Mouse (Mus musculus) liver, embryonic 12.5 days (tissue): ENCODE data around the gene Hadhb. TPM values are rescaled to one million over a fixed set of nuclear protein-coding genes. Genes with fewer than 3 reads are reported as not detected.

Source experiments
- ATAC-seq: fragments of 200-750 bp; cut with Nextera tagmentation; 2 replicates; pipeline ENCODE4 v1.8.0; 2017; ENCODE audit warnings: moderate number of reproducible peaks, mild to moderate bottlenecking, moderate library complexity
- H3K27ac ChIP-seq: fragments of 300-500 bp; sonication (generic); 2 replicates; pipeline ENCODE4 v1.5.1; 2016; ENCODE audit warnings: mild to moderate bottlenecking
- H3K27me3 ChIP-seq: fragments of 300-500 bp; sonication (generic); replicated peaks from 2 replicates; pipeline ENCODE4 v1.6.1; 2016; ENCODE audit warnings: mild to moderate bottlenecking, moderate library complexity
- H3K36me3 ChIP-seq: fragments of 300-500 bp; sonication (generic); 2 replicates; pipeline ENCODE4 v1.6.1; 2016; ENCODE audit warnings: mild to moderate bottlenecking, moderate library complexity
- H3K4me1 ChIP-seq: fragments of 300-500 bp; sonication (generic); 2 replicates; pipeline ENCODE4 v1.6.1; 2016
- H3K4me2 ChIP-seq: fragments of 300-500 bp; sonication (generic); 2 replicates; pipeline ENCODE4 v1.6.1; 2016; ENCODE audit warnings: mild to moderate bottlenecking, moderate library complexity
- H3K4me3 ChIP-seq: fragments of 300-500 bp; sonication (generic); 2 replicates; pipeline ENCODE4 v1.5.1; 2016; ENCODE audit warnings: mild to moderate bottlenecking, moderate library complexity
- H3K9ac ChIP-seq: fragments of 300-500 bp; sonication (generic); 2 replicates; pipeline ENCODE4 v1.6.1; 2016; ENCODE audit warnings: mild to moderate bottlenecking, moderate library complexity
- H3K9me3 ChIP-seq: fragments of 300-500 bp; sonication (generic); replicated peaks from 2 replicates; pipeline ENCODE4 v1.6.1; 2016; ENCODE audit warnings: mild to moderate bottlenecking, moderate library complexity
- WGBS: fragments of 180-500 bp; shearing (Covaris S2); methylation state at CpG from one replicate; pipeline ENCODE4 v1.1.7; 2016; ENCODE audit not compliant: insufficient replicate concordance; 5-methylcytosine and 5-hydroxymethylcytosine counted together
- polyA plus RNA-seq: library from polyadenylated mRNA; unstranded; fragments of >200 nt; fragmentation: Nextera tagmentation; extraction: Ambion mirVana; gene quantifications from 2 replicates; pipeline ENCODE4 v1.2.1, GENCODE M21; 2016

Hadhb gene
- 113 and 116 TPM in 2 replicates for polyA plus RNA-seq

GRCm38 (mm10) chr5:30154474-30155394, at the start of gene Hadhb, which contains the start of gene Hadha:
TSS of gene Hadhb (plus strand) at chr5:30155248.
TSS of gene Hadha (minus strand) at chr5:30155162.
- WGBS: under 1% methylated on average over 53 of the region's 53 CpGs
- no peaks in the 10 kb centered on the region for H3K9me3 ChIP-seq
- H3K27ac ChIP-seq: peak within 1 kb of the TSS; percentile 93
- H3K9ac ChIP-seq: peak within 1 kb of the TSS; percentile 96
- peak within 1 kb of the TSS; percentile 79 for H3K4me2 ChIP-seq
- no peaks in the 10 kb centered on the region for H3K27me3 ChIP-seq
- H3K36me3 ChIP-seq: peaks cover 5% of the 10 kb centered on the region; the same call in 1 of the 2 replicates
- H3K4me1 ChIP-seq: peaks cover 42% of the 10 kb centered on the region
- peak within 1 kb of the TSS; percentile 98 for H3K4me3 ChIP-seq
- ATAC-seq: peak; percentile 89

GRCm38 (mm10) chr5:30105668-30106300, 49.3 kb upstream of the Hadhb start, which contains the start of gene 3110082J24Rik:
TSS of gene 3110082J24Rik (minus strand) at chr5:30106086.
- Histone ChIP-seq H3K27me3 (peaks cover 84% of the 10 kb centered on the region), H3K9ac (0 out of 2 replicates have a peak within 1 kb of the TSS, but pooled peaks have one; percentile 12), H3K9me3 (0 out of 2 replicates have a peak, but pooled peaks cover 7% of the 10 kb centered on the region), H3K36me3 (no peaks in the 10 kb centered on the region), H3K4me3 (peak within 1 kb of the TSS; percentile 44), H3K4me1 (peaks cover 18% of the 10 kb centered on the region), H3K4me2 (peak within 1 kb of the TSS; percentile 67), H3K27ac (no peak within 1 kb of the TSS)
- WGBS: 4% methylated on average over 29 of the region's 29 CpGs
- no peak for ATAC-seq

- H3K4me3 ChIP-seq: no peak overlapping the region
- no peak overlapping the region for H3K4me2 ChIP-seq
- H3K9me3 ChIP-seq: no peaks in the 10 kb centered on the region
- H3K27me3 ChIP-seq: peaks cover 94% of the 10 kb centered on the region
- H3K4me1 ChIP-seq: peaks cover 27% of the 10 kb centered on the region
- 25% methylated on average over 2 of the region's 2 CpGs for WGBS
- H3K36me3 ChIP-seq: no peaks in the 10 kb centered on the region
- no peak overlapping the region for H3K9ac ChIP-seq
- H3K27ac ChIP-seq: no peak overlapping the region
- ATAC-seq: no peak
Observed at GRCm38 (mm10) chr5:30106756-30107155, 48.3 kb upstream of the Hadhb start.

- peaks cover 98% of the 10 kb centered on the region for H3K27me3 ChIP-seq
- no peak overlapping the region for H3K9ac ChIP-seq
- no peak for ATAC-seq
- 28% methylated on average over 7 of the region's 7 CpGs for WGBS
- no peaks in the 10 kb centered on the region for H3K36me3 ChIP-seq
- no peak overlapping the region for H3K4me2 ChIP-seq
- H3K27ac ChIP-seq: no peak overlapping the region
- H3K4me1 ChIP-seq: peaks cover 27% of the 10 kb centered on the region
- H3K4me3 ChIP-seq: no peak overlapping the region
- no peaks in the 10 kb centered on the region for H3K9me3 ChIP-seq
Observed at GRCm38 (mm10) chr5:30107186-30107585, 47.9 kb upstream of the Hadhb start.

- no peaks in the 10 kb centered on the region for H3K9me3 ChIP-seq
- no peaks in the 10 kb centered on the region for H3K36me3 ChIP-seq
- ATAC-seq: no peak
- H3K9ac ChIP-seq: no peak overlapping the region
- no peak overlapping the region for H3K27ac ChIP-seq
- peaks cover 98% of the 10 kb centered on the region for H3K27me3 ChIP-seq
- no peak overlapping the region for H3K4me2 ChIP-seq
- H3K4me1 ChIP-seq: peaks cover 27% of the 10 kb centered on the region
- WGBS: 22% methylated on average over 5 of the region's 5 CpGs
- no peak overlapping the region for H3K4me3 ChIP-seq
Observed at GRCm38 (mm10) chr5:30107611-30108041, 47.4 kb upstream of the Hadhb start.

- Histone ChIP-seq H3K27ac (no peak overlapping the region), H3K27me3 (peaks cover 98% of the 10 kb centered on the region), H3K4me2 (no peak overlapping the region), H3K4me3 (no peak overlapping the region), H3K9ac (no peak overlapping the region), H3K4me1 (peaks cover 27% of the 10 kb centered on the region), H3K9me3 (no peaks in the 10 kb centered on the region), H3K36me3 (no peaks in the 10 kb centered on the region)
- no peak for ATAC-seq
- 57% methylated on average over 6 of the region's 6 CpGs for WGBS
Observed at GRCm38 (mm10) chr5:30108233-30108632, 46.8 kb upstream of the Hadhb start.

- H3K4me2 ChIP-seq: no peak overlapping the region
- H3K9ac ChIP-seq: no peak overlapping the region
- H3K27ac ChIP-seq: no peak overlapping the region
- no peak overlapping the region for H3K4me3 ChIP-seq
- no peaks in the 10 kb centered on the region for H3K36me3 ChIP-seq
- H3K27me3 ChIP-seq: peaks cover 98% of the 10 kb centered on the region
- 58% methylated on average over 2 of the region's 2 CpGs for WGBS
- H3K4me1 ChIP-seq: peaks cover 38% of the 10 kb centered on the region
- no peak for ATAC-seq
- no peaks in the 10 kb centered on the region for H3K9me3 ChIP-seq
Observed at GRCm38 (mm10) chr5:30109899-30110298, 45.1 kb upstream of the Hadhb start.

- peak overlapping the region; percentile 17; the same call in 1 of the 2 replicates for H3K4me3 ChIP-seq
- H3K36me3 ChIP-seq: no peaks in the 10 kb centered on the region
- H3K9ac ChIP-seq: no peak overlapping the region
- H3K27me3 ChIP-seq: peaks cover 98% of the 10 kb centered on the region
- no peaks in the 10 kb centered on the region for H3K9me3 ChIP-seq
- WGBS: 10% methylated on average over 22 of the region's 22 CpGs
- H3K4me1 ChIP-seq: peaks cover 31% of the 10 kb centered on the region
- no peak for ATAC-seq
- H3K4me2 ChIP-seq: peak overlapping the region; percentile 51
- no peak overlapping the region for H3K27ac ChIP-seq
Observed at GRCm38 (mm10) chr5:30110371-30111060, 44.5 kb upstream of the Hadhb start.

GRCm38 (mm10) chr5:30111126-30111525, 43.9 kb upstream of the Hadhb start:
- Histone ChIP-seq H3K27ac (no peak overlapping the region), H3K9ac (no peak overlapping the region), H3K4me3 (peak overlapping the region; percentile 17; the same call in 1 of the 2 replicates), H3K9me3 (no peaks in the 10 kb centered on the region), H3K27me3 (peaks cover 98% of the 10 kb centered on the region), H3K4me2 (peak overlapping the region; percentile 51), H3K4me1 (peaks cover 31% of the 10 kb centered on the region), H3K36me3 (no peaks in the 10 kb centered on the region)
- peak; percentile 38 for ATAC-seq
- WGBS: 2% methylated on average over 18 of the region's 18 CpGs

GRCm38 (mm10) chr5:30111771-30112170, 43.3 kb upstream of the Hadhb start:
- Histone ChIP-seq H3K36me3 (no peaks in the 10 kb centered on the region; the same call in 1 of the 2 replicates), H3K9me3 (no peaks in the 10 kb centered on the region), H3K9ac (no peak overlapping the region), H3K4me3 (no peak overlapping the region), H3K4me1 (peaks cover 31% of the 10 kb centered on the region), H3K27ac (no peak overlapping the region), H3K27me3 (peaks cover 98% of the 10 kb centered on the region), H3K4me2 (peak overlapping the region; percentile 51; the same call in 1 of the 2 replicates)
- ATAC-seq: no peak
- WGBS: 51% methylated on average over 3 of the region's 3 CpGs

- peaks cover 91% of the 10 kb centered on the region for H3K27me3 ChIP-seq
- 71% methylated on average over 3 of the region's 3 CpGs for WGBS
Observed at GRCm38 (mm10) chr5:30112533-30113068, 42.4 kb upstream of the Hadhb start.

More at GRCm38 (mm10) chr5:30112533-30113068, 42.4 kb upstream of the Hadhb start:
- H3K4me3 ChIP-seq: no peak overlapping the region
- ATAC-seq: no peak
- H3K9me3 ChIP-seq: no peaks in the 10 kb centered on the region
- H3K27ac ChIP-seq: no peak overlapping the region
- no peak overlapping the region for H3K4me2 ChIP-seq
- peaks cover 4% of the 10 kb centered on the region; the same call in 1 of the 2 replicates for H3K36me3 ChIP-seq
- no peak overlapping the region for H3K9ac ChIP-seq
- peaks cover 31% of the 10 kb centered on the region for H3K4me1 ChIP-seq
